Mouse (Mus musculus): ENCODE measurements at regions not wholly inside any gene's neighbourhood (a gene's known extent, or its start where the extent isn't known, plus 50 kb on each side); places are given as distances from the start of the nearest gene placed in this dataset.
A peak's percentile ranks its signal among the peaks of the same experiment; 100 is the strongest.

- H3K36me3 ChIP-seq = no peaks in the 10 kb centered on the region
- no peaks in the 10 kb centered on the region for H3K9me3 ChIP-seq
- no peak for DNase-seq (ENCODE audit: low spot score)
- H3K27me3 ChIP-seq (ENCODE audit: insufficient read depth, poor library complexity, severe bottlenecking) = peaks cover 2% of the 10 kb centered on the region; the same call in 1 of the 2 replicates
- H3K4me3 ChIP-seq = no peak overlapping the region
- no peak overlapping the region for H3K27ac ChIP-seq
- H3K4me1 ChIP-seq = peaks cover 21% of the 10 kb centered on the region
- WGBS = 64% methylated on average over 16 of the region's 16 CpGs
Observed at GRCm38 (mm10) chr7:136056876-136057484, 340.8 kb upstream of the Mki67 start.

GRCm38 (mm10) chr7:136058319-136058718, 342.2 kb upstream of the Mki67 start:
- H3K4me1 ChIP-seq = peaks cover 26% of the 10 kb centered on the region
- H3K4me3 ChIP-seq = no peak overlapping the region
- no peak overlapping the region for H3K27ac ChIP-seq
- no peak for DNase-seq (ENCODE audit: low spot score)
- H3K36me3 ChIP-seq = no peaks in the 10 kb centered on the region
- H3K27me3 ChIP-seq (ENCODE audit: insufficient read depth, poor library complexity, severe bottlenecking) = no peaks in the 10 kb centered on the region
- WGBS = 66% methylated on average over 5 of the region's 5 CpGs
- H3K9me3 ChIP-seq = no peaks in the 10 kb centered on the region

- H3K27ac ChIP-seq = peak overlapping the region; percentile 72; the same call in 1 of the 2 replicates
- H3K36me3 ChIP-seq = no peaks in the 10 kb centered on the region
- H3K27me3 ChIP-seq (ENCODE audit: insufficient read depth, poor library complexity, severe bottlenecking) = no peaks in the 10 kb centered on the region
- 57% methylated on average over 14 of the region's 14 CpGs for WGBS
- no peak for DNase-seq (ENCODE audit: low spot score)
- no peak overlapping the region for H3K4me3 ChIP-seq
- no peaks in the 10 kb centered on the region for H3K9me3 ChIP-seq
- peaks cover 26% of the 10 kb centered on the region for H3K4me1 ChIP-seq
Observed at GRCm38 (mm10) chr7:136058751-136059681, 342.9 kb upstream of the Mki67 start.

GRCm38 (mm10) chr7:136059896-136060295, 343.7 kb upstream of the Mki67 start:
- no peak overlapping the region for H3K4me3 ChIP-seq
- peak overlapping the region; percentile 72; the same call in 1 of the 2 replicates for H3K27ac ChIP-seq
- no peak for DNase-seq (ENCODE audit: low spot score)

GRCm38 (mm10) chr7:136060339-136061073, 344.3 kb upstream of the Mki67 start:
- no peaks in the 10 kb centered on the region for H3K27me3 ChIP-seq (ENCODE audit: insufficient read depth, poor library complexity, severe bottlenecking)
- peak; percentile 80 for DNase-seq (ENCODE audit: low spot score)
- H3K27ac ChIP-seq = peak overlapping the region; percentile 92
- no peaks in the 10 kb centered on the region for H3K36me3 ChIP-seq
- H3K9me3 ChIP-seq = no peaks in the 10 kb centered on the region
- 8% methylated on average over 29 of the region's 29 CpGs for WGBS
- H3K4me1 ChIP-seq = peaks cover 31% of the 10 kb centered on the region
- peak overlapping the region; percentile 51 for H3K4me3 ChIP-seq

More at GRCm38 (mm10) chr7:136059896-136060295, 343.7 kb upstream of the Mki67 start:
- no peaks in the 10 kb centered on the region for H3K9me3 ChIP-seq
- WGBS = 38% methylated on average over 11 of the region's 11 CpGs
- H3K36me3 ChIP-seq = no peaks in the 10 kb centered on the region
- peaks cover 31% of the 10 kb centered on the region for H3K4me1 ChIP-seq
- H3K27me3 ChIP-seq (ENCODE audit: insufficient read depth, poor library complexity, severe bottlenecking) = no peaks in the 10 kb centered on the region

- Histone ChIP-seq H3K4me1 (peaks cover 35% of the 10 kb centered on the region), H3K27ac (no peak overlapping the region), H3K27me3 (ENCODE audit: insufficient read depth, poor library complexity, severe bottlenecking) (no peaks in the 10 kb centered on the region), H3K9me3 (no peaks in the 10 kb centered on the region), H3K4me3 (no peak overlapping the region), H3K36me3 (no peaks in the 10 kb centered on the region)
- DNase-seq (ENCODE audit: low spot score) = no peak
- 70% methylated on average over 5 of the region's 5 CpGs for WGBS
Observed at GRCm38 (mm10) chr7:136062658-136063057, 346.5 kb upstream of the Mki67 start.

GRCm38 (mm10) chr7:136065038-136065678, 349.0 kb upstream of the Mki67 start:
- Histone ChIP-seq H3K27me3 (ENCODE audit: insufficient read depth, poor library complexity, severe bottlenecking) (no peaks in the 10 kb centered on the region), H3K4me3 (no peak overlapping the region), H3K36me3 (no peaks in the 10 kb centered on the region), H3K9me3 (no peaks in the 10 kb centered on the region), H3K27ac (no peak overlapping the region), H3K4me1 (peaks cover 24% of the 10 kb centered on the region)
- 72% methylated on average over 12 of the region's 12 CpGs for WGBS
- no peak for DNase-seq (ENCODE audit: low spot score)

GRCm38 (mm10) chr7:136065679-136066055, 349.5 kb upstream of the Mki67 start:
- peaks cover 28% of the 10 kb centered on the region for H3K4me1 ChIP-seq
- H3K4me3 ChIP-seq = no peak overlapping the region
- DNase-seq (ENCODE audit: low spot score) = no peak
- H3K36me3 ChIP-seq = no peaks in the 10 kb centered on the region
- peak overlapping the region; percentile 22; the same call in 1 of the 2 replicates for H3K27ac ChIP-seq
- 46% methylated on average over 10 of the region's 10 CpGs for WGBS
- H3K9me3 ChIP-seq = no peaks in the 10 kb centered on the region
- H3K27me3 ChIP-seq (ENCODE audit: insufficient read depth, poor library complexity, severe bottlenecking) = no peaks in the 10 kb centered on the region

- WGBS = 42% methylated on average over 5 of the region's 5 CpGs
- H3K9me3 ChIP-seq = no peaks in the 10 kb centered on the region
- peak overlapping the region; percentile 36; the same call in 1 of the 2 replicates for H3K27ac ChIP-seq
Observed at GRCm38 (mm10) chr7:136070881-136071280, 354.7 kb upstream of the Mki67 start.

GRCm38 (mm10) chr7:136071331-136071730, 355.2 kb upstream of the Mki67 start:
- Histone ChIP-seq H3K9me3 (no peaks in the 10 kb centered on the region), H3K27ac (no peak overlapping the region), H3K27me3 (ENCODE audit: insufficient read depth, poor library complexity, severe bottlenecking) (peaks cover 8% of the 10 kb centered on the region; the same call in 1 of the 2 replicates), H3K4me1 (peaks cover 18% of the 10 kb centered on the region), H3K4me3 (no peak overlapping the region), H3K36me3 (no peaks in the 10 kb centered on the region)
- WGBS = 82% methylated on average over 4 of the region's 4 CpGs
- no peak for DNase-seq (ENCODE audit: low spot score)

More at GRCm38 (mm10) chr7:136070881-136071280, 354.7 kb upstream of the Mki67 start:
- DNase-seq (ENCODE audit: low spot score) = no peak
- peaks cover 18% of the 10 kb centered on the region for H3K4me1 ChIP-seq
- no peaks in the 10 kb centered on the region for H3K36me3 ChIP-seq
- peaks cover 8% of the 10 kb centered on the region; the same call in 1 of the 2 replicates for H3K27me3 ChIP-seq (ENCODE audit: insufficient read depth, poor library complexity, severe bottlenecking)
- H3K4me3 ChIP-seq = no peak overlapping the region

- Histone ChIP-seq H3K4me1 (peaks cover 18% of the 10 kb centered on the region), H3K4me3 (no peak overlapping the region), H3K27me3 (ENCODE audit: insufficient read depth, poor library complexity, severe bottlenecking) (peaks cover 8% of the 10 kb centered on the region; the same call in 1 of the 2 replicates), H3K36me3 (no peaks in the 10 kb centered on the region), H3K9me3 (no peaks in the 10 kb centered on the region), H3K27ac (no peak overlapping the region)
- 82% methylated on average over 6 of the region's 6 CpGs for WGBS
- DNase-seq (ENCODE audit: low spot score) = no peak
Observed at GRCm38 (mm10) chr7:136073265-136073799, 357.2 kb upstream of the Mki67 start.

GRCm38 (mm10) chr7:136074043-136074442, 357.9 kb upstream of the Mki67 start:
- 69% methylated on average over 2 of the region's 2 CpGs for WGBS
- DNase-seq (ENCODE audit: low spot score) = peak; percentile 53
- Histone ChIP-seq H3K9me3 (no peaks in the 10 kb centered on the region), H3K36me3 (no peaks in the 10 kb centered on the region), H3K4me1 (peaks cover 18% of the 10 kb centered on the region), H3K4me3 (no peak overlapping the region), H3K27me3 (ENCODE audit: insufficient read depth, poor library complexity, severe bottlenecking) (peaks cover 8% of the 10 kb centered on the region; the same call in 1 of the 2 replicates), H3K27ac (no peak overlapping the region)

Measured in heart, embryonic 10.5 days (tissue).